Mouse (Mus musculus): ENCODE data around the gene Mto1.

GRCm38 (mm10) chr9:78447606-78447972, 419 bp upstream of the Mto1 start:
- no peak for TF ChIP-seq CTCF (IDR thresholded peaks at IDR 0.05; ENCODE audit: extremely low read depth, insufficient read depth, low read length)
- no peak for TF ChIP-seq POLR2A (IDR thresholded peaks at IDR 0.05; ENCODE audit: extremely low read depth, insufficient read depth, low read length)

All from cortical plate, adult 2 months (tissue).